Mouse (Mus musculus): ENCODE measurements at regions not wholly inside any gene's neighbourhood (a gene's known extent, or its start where the extent isn't known, plus 50 kb on each side); places are given as distances from the start of the nearest gene placed in this dataset.

- no peaks in the 10 kb centered on the region for H3K36me3 ChIP-seq (ENCODE audit: control insufficient read depth, insufficient read depth, low read length)
- WGBS, result 44% methylated on average over 6 of the region's 6 CpGs
- no peak overlapping the region for H3K4me3 ChIP-seq (ENCODE audit: control insufficient read depth, insufficient read depth, low read length)
- DNase-seq, result no peak
- peaks cover 8% of the 10 kb centered on the region; the same call in 1 of the 2 replicates for H3K4me1 ChIP-seq (replicated peaks; ENCODE audit: control insufficient read depth, insufficient read depth, low read length)
- no peaks in the 10 kb centered on the region for H3K27me3 ChIP-seq (ENCODE audit: control insufficient read depth, insufficient read depth, low read length)
- TF ChIP-seq CTCF (IDR thresholded peaks at IDR 0.05; ENCODE audit: borderline replicate concordance, control insufficient read depth, extremely low read depth, insufficient read depth, low read length, poor library complexity) (no peak), POLR2A (IDR thresholded peaks at IDR 0.05; ENCODE audit: control insufficient read depth, extremely low read depth, insufficient read depth, low read length, poor library complexity) (no peak)
- H3K27ac ChIP-seq (ENCODE audit: control insufficient read depth, insufficient read depth, low read length), result no peak overlapping the region
Measured at GRCm38 (mm10) chr10:93370331-93370730, 59.4 kb upstream of the Elk3 start.

GRCm38 (mm10) chr10:93372281-93372680 lies 61.3 kb upstream of the Elk3 start:
- 94% methylated on average over 7 of the region's 7 CpGs for WGBS

GRCm38 (mm10) chr10:93373265-93373664 lies 62.3 kb upstream of the Elk3 start:
- no peak for TF ChIP-seq POLR2A (IDR thresholded peaks at IDR 0.05; ENCODE audit: control insufficient read depth, extremely low read depth, insufficient read depth, low read length, poor library complexity)
- no peak for TF ChIP-seq CTCF (IDR thresholded peaks at IDR 0.05; ENCODE audit: borderline replicate concordance, control insufficient read depth, extremely low read depth, insufficient read depth, low read length, poor library complexity)
- H3K4me1 ChIP-seq (replicated peaks; ENCODE audit: control insufficient read depth, insufficient read depth, low read length), result peaks cover 11% of the 10 kb centered on the region; the same call in 1 of the 2 replicates
- no peak for DNase-seq
- H3K27me3 ChIP-seq (ENCODE audit: control insufficient read depth, insufficient read depth, low read length), result no peaks in the 10 kb centered on the region
- 91% methylated on average over 5 of the region's 5 CpGs for WGBS
- H3K27ac ChIP-seq (ENCODE audit: control insufficient read depth, insufficient read depth, low read length), result no peak overlapping the region
- H3K36me3 ChIP-seq (ENCODE audit: control insufficient read depth, insufficient read depth, low read length), result no peaks in the 10 kb centered on the region
- no peak overlapping the region for H3K4me3 ChIP-seq (ENCODE audit: control insufficient read depth, insufficient read depth, low read length)

More at GRCm38 (mm10) chr10:93372281-93372680, 61.3 kb upstream of the Elk3 start:
- no peak overlapping the region for H3K27ac ChIP-seq (ENCODE audit: control insufficient read depth, insufficient read depth, low read length)
- H3K27me3 ChIP-seq (ENCODE audit: control insufficient read depth, insufficient read depth, low read length), result no peaks in the 10 kb centered on the region
- no peak overlapping the region for H3K4me3 ChIP-seq (ENCODE audit: control insufficient read depth, insufficient read depth, low read length)
- H3K4me1 ChIP-seq (replicated peaks; ENCODE audit: control insufficient read depth, insufficient read depth, low read length), result peaks cover 11% of the 10 kb centered on the region; the same call in 1 of the 2 replicates
- TF ChIP-seq CTCF (IDR thresholded peaks at IDR 0.05; ENCODE audit: borderline replicate concordance, control insufficient read depth, extremely low read depth, insufficient read depth, low read length, poor library complexity), result no peak
- no peak for TF ChIP-seq POLR2A (IDR thresholded peaks at IDR 0.05; ENCODE audit: control insufficient read depth, extremely low read depth, insufficient read depth, low read length, poor library complexity)
- H3K36me3 ChIP-seq (ENCODE audit: control insufficient read depth, insufficient read depth, low read length), result no peaks in the 10 kb centered on the region
- no peak for DNase-seq

GRCm38 (mm10) chr10:93373954-93374689 lies 63.2 kb upstream of the Elk3 start:
- 97% methylated on average over 6 of the region's 6 CpGs for WGBS
- H3K4me3 ChIP-seq (ENCODE audit: control insufficient read depth, insufficient read depth, low read length), result no peak overlapping the region
- no peaks in the 10 kb centered on the region for H3K36me3 ChIP-seq (ENCODE audit: control insufficient read depth, insufficient read depth, low read length)
- peaks cover 11% of the 10 kb centered on the region; the same call in 1 of the 2 replicates for H3K4me1 ChIP-seq (replicated peaks; ENCODE audit: control insufficient read depth, insufficient read depth, low read length)
- DNase-seq, result no peak
- H3K27me3 ChIP-seq (ENCODE audit: control insufficient read depth, insufficient read depth, low read length), result no peaks in the 10 kb centered on the region
- TF ChIP-seq CTCF (IDR thresholded peaks at IDR 0.05; ENCODE audit: borderline replicate concordance, control insufficient read depth, extremely low read depth, insufficient read depth, low read length, poor library complexity) (no peak), POLR2A (IDR thresholded peaks at IDR 0.05; ENCODE audit: control insufficient read depth, extremely low read depth, insufficient read depth, low read length, poor library complexity) (no peak)
- no peak overlapping the region for H3K27ac ChIP-seq (ENCODE audit: control insufficient read depth, insufficient read depth, low read length)

GRCm38 (mm10) chr10:93374690-93374994 lies 63.7 kb upstream of the Elk3 start:
- Histone ChIP-seq H3K4me1 (replicated peaks; ENCODE audit: control insufficient read depth, insufficient read depth, low read length) (peaks cover 11% of the 10 kb centered on the region; the same call in 1 of the 2 replicates), H3K27ac (ENCODE audit: control insufficient read depth, insufficient read depth, low read length) (no peak overlapping the region), H3K27me3 (ENCODE audit: control insufficient read depth, insufficient read depth, low read length) (no peaks in the 10 kb centered on the region), H3K4me3 (ENCODE audit: control insufficient read depth, insufficient read depth, low read length) (no peak overlapping the region), H3K36me3 (ENCODE audit: control insufficient read depth, insufficient read depth, low read length) (no peaks in the 10 kb centered on the region)
- DNase-seq, result no peak
- 96% methylated on average over 2 of the region's 2 CpGs for WGBS
- TF ChIP-seq POLR2A (IDR thresholded peaks at IDR 0.05; ENCODE audit: control insufficient read depth, extremely low read depth, insufficient read depth, low read length, poor library complexity) (no peak), CTCF (IDR thresholded peaks at IDR 0.05; ENCODE audit: borderline replicate concordance, control insufficient read depth, extremely low read depth, insufficient read depth, low read length, poor library complexity) (no peak)

- peak; percentile 19 for DNase-seq
- no peak for TF ChIP-seq CTCF (IDR thresholded peaks at IDR 0.05; ENCODE audit: borderline replicate concordance, control insufficient read depth, extremely low read depth, insufficient read depth, low read length, poor library complexity)
- Histone ChIP-seq H3K4me1 (replicated peaks; ENCODE audit: control insufficient read depth, insufficient read depth, low read length) (peaks cover 11% of the 10 kb centered on the region; the same call in 1 of the 2 replicates), H3K36me3 (ENCODE audit: control insufficient read depth, insufficient read depth, low read length) (no peaks in the 10 kb centered on the region), H3K4me3 (ENCODE audit: control insufficient read depth, insufficient read depth, low read length) (no peak overlapping the region), H3K27ac (ENCODE audit: control insufficient read depth, insufficient read depth, low read length) (no peak overlapping the region), H3K27me3 (ENCODE audit: control insufficient read depth, insufficient read depth, low read length) (no peaks in the 10 kb centered on the region)
- WGBS, result 52% methylated on average over 13 of the region's 13 CpGs
Measured at GRCm38 (mm10) chr10:93375007-93375711, 64.2 kb upstream of the Elk3 start.
